Mouse (Mus musculus): ENCODE results near the gene Htra3. TPM values are rescaled to one million over a fixed set of nuclear protein-coding genes. Genes with fewer than 3 reads are reported as not detected.

The Htra3 gene
- total RNA-seq (2012; rRNA removed), result not detected in 2 replicates
- polyA plus RNA-seq (2012; ENCODE audit: insufficient read depth in 1 of 2, insufficient read length in 2 of 2, low read depth in 1 of 2, low replicate concordance in 2 of 2, missing spikeins in 1 of 2), result not detected

GRCm38 (mm10) chr5:35679256-35680155 is at the start of gene Htra3:
Htra3 (minus strand) TSS chr5:35679782.
- DNase-seq (ENCODE audit: low read depth, low spot score), result no peak
- H3K4me3 ChIP-seq (ENCODE audit: control insufficient read depth in 1 of 2, insufficient read depth in 1 of 2, low read depth in 2 of 2, low read length in 2 of 2), result no peak within 1 kb of the TSS
- no peaks in the 10 kb centered on the region for H3K27me3 ChIP-seq (ENCODE audit: control insufficient read depth in 1 of 2, insufficient read depth in 2 of 2, low read length in 2 of 2)
- H3K79me2 ChIP-seq (ENCODE audit: control insufficient read depth, insufficient read depth, low read length, poor library complexity), result no peaks in the 10 kb centered on the region
- H3K9me3 ChIP-seq (replicated peaks; ENCODE audit: insufficient read depth, low read length), result no peaks in the 10 kb centered on the region
- no peak for TF ChIP-seq MAX (IDR thresholded peaks at IDR 0.05; ENCODE audit: low read length)
- no peak within 1 kb of the TSS for H3K27ac ChIP-seq (ENCODE audit: control insufficient read depth, low read depth, low read length)
- H3K4me1 ChIP-seq (ENCODE audit: control insufficient read depth in 1 of 2, insufficient read depth in 2 of 2, low read length in 2 of 2), result no peaks in the 10 kb centered on the region
- H3K36me3 ChIP-seq (ENCODE audit: control insufficient read depth in 1 of 2, insufficient read depth in 2 of 2, low read length in 2 of 2), result no peaks in the 10 kb centered on the region
- no peak within 1 kb of the TSS for H3K9ac ChIP-seq (ENCODE audit: control insufficient read depth, low read depth, low read length, poor library complexity, severe bottlenecking)

- no peak overlapping the region for H3K27ac ChIP-seq (ENCODE audit: control insufficient read depth, low read depth, low read length)
- H3K27me3 ChIP-seq (ENCODE audit: control insufficient read depth in 1 of 2, insufficient read depth in 2 of 2, low read length in 2 of 2), result no peaks in the 10 kb centered on the region
- H3K4me3 ChIP-seq (ENCODE audit: control insufficient read depth in 1 of 2, insufficient read depth in 1 of 2, low read depth in 2 of 2, low read length in 2 of 2), result no peak overlapping the region
- no peaks in the 10 kb centered on the region for H3K4me1 ChIP-seq (ENCODE audit: control insufficient read depth in 1 of 2, insufficient read depth in 2 of 2, low read length in 2 of 2)
- no peaks in the 10 kb centered on the region for H3K36me3 ChIP-seq (ENCODE audit: control insufficient read depth in 1 of 2, insufficient read depth in 2 of 2, low read length in 2 of 2)
- no peaks in the 10 kb centered on the region for H3K9me3 ChIP-seq (replicated peaks; ENCODE audit: insufficient read depth, low read length)
- no peak for TF ChIP-seq POLR2A (IDR thresholded peaks at IDR 0.05; ENCODE audit: control insufficient read depth in 1 of 2, insufficient read depth in 1 of 2, low read depth in 1 of 2, low read length in 2 of 2, poor library complexity in 1 of 2)
- TF ChIP-seq NELFE (IDR thresholded peaks at IDR 0.05; ENCODE audit: low read depth, low read length), result no peak
- TF ChIP-seq ELF1 (IDR thresholded peaks at IDR 0.05; ENCODE audit: low read depth, low read length), result no peak
- no peak for TF ChIP-seq MAFK (IDR thresholded peaks at IDR 0.05; ENCODE audit: borderline replicate concordance, low read depth, low read length)
- no peak for TF ChIP-seq ZKSCAN1 (IDR thresholded peaks at IDR 0.05; ENCODE audit: low read depth, low read length)
- no peak for TF ChIP-seq HCFC1 (IDR thresholded peaks at IDR 0.05; ENCODE audit: low read depth, low read length)
- DNase-seq (ENCODE audit: low read depth, low spot score), result no peak
- no peak overlapping the region for H3K9ac ChIP-seq (ENCODE audit: control insufficient read depth, low read depth, low read length, poor library complexity, severe bottlenecking)
- no peaks in the 10 kb centered on the region for H3K79me2 ChIP-seq (ENCODE audit: control insufficient read depth, insufficient read depth, low read length, poor library complexity)
Observed at GRCm38 (mm10) chr5:35728957-35729460, 49.4 kb upstream of the Htra3 start.

GRCm38 (mm10) chr5:35728344-35728956 is 48.9 kb upstream of the Htra3 start:
- no peak for DNase-seq (ENCODE audit: low read depth, low spot score)
- Histone ChIP-seq H3K36me3 (ENCODE audit: control insufficient read depth in 1 of 2, insufficient read depth in 2 of 2, low read length in 2 of 2) (no peaks in the 10 kb centered on the region), H3K79me2 (ENCODE audit: control insufficient read depth, insufficient read depth, low read length, poor library complexity) (no peaks in the 10 kb centered on the region), H3K9ac (ENCODE audit: control insufficient read depth, low read depth, low read length, poor library complexity, severe bottlenecking) (no peak overlapping the region), H3K4me3 (ENCODE audit: control insufficient read depth in 1 of 2, insufficient read depth in 1 of 2, low read depth in 2 of 2, low read length in 2 of 2) (no peak overlapping the region), H3K9me3 (replicated peaks; ENCODE audit: insufficient read depth, low read length) (no peaks in the 10 kb centered on the region), H3K27ac (ENCODE audit: control insufficient read depth, low read depth, low read length) (no peak overlapping the region), H3K4me1 (ENCODE audit: control insufficient read depth in 1 of 2, insufficient read depth in 2 of 2, low read length in 2 of 2) (no peaks in the 10 kb centered on the region), H3K27me3 (ENCODE audit: control insufficient read depth in 1 of 2, insufficient read depth in 2 of 2, low read length in 2 of 2) (no peaks in the 10 kb centered on the region)
- TF ChIP-seq POLR2AphosphoS5 (IDR thresholded peaks at IDR 0.05; ENCODE audit: borderline replicate concordance, low read depth, low read length), result no peak
- no peak for TF ChIP-seq CHD1 (IDR thresholded peaks at IDR 0.05; ENCODE audit: low read depth, low read length)
- no peak for TF ChIP-seq ZMIZ1 (IDR thresholded peaks at IDR 0.05; ENCODE audit: low read depth, low read length)
- TF ChIP-seq MAX (IDR thresholded peaks at IDR 0.05; ENCODE audit: low read length), result no peak
- TF ChIP-seq USF1 (IDR thresholded peaks at IDR 0.05; ENCODE audit: low read depth, low read length), result no peak
- no peak for TF ChIP-seq RAD21 (IDR thresholded peaks at IDR 0.05; ENCODE audit: low read depth, low read length)
- no peak for TF ChIP-seq ETS1 (IDR thresholded peaks at IDR 0.05; ENCODE audit: low read depth, low read length)
- no peak for TF ChIP-seq NELFE (IDR thresholded peaks at IDR 0.05; ENCODE audit: low read depth, low read length)
- no peak for TF ChIP-seq MEF2A (IDR thresholded peaks at IDR 0.05; ENCODE audit: extremely low read depth, insufficient replicate concordance, low read depth, low read length, poor library complexity, severe bottlenecking)
- TF ChIP-seq ELF1 (IDR thresholded peaks at IDR 0.05; ENCODE audit: low read depth, low read length), result no peak
- TF ChIP-seq CTCF (IDR thresholded peaks at IDR 0.05 in 2 of 3, conservative IDR thresholded peaks at IDR 0.05 in 1 of 3; ENCODE audit: control insufficient read depth in 1 of 3, insufficient read depth in 1 of 3, low read depth in 2 of 3, low read length in 3 of 3, poor library complexity in 1 of 3, severe bottlenecking in 1 of 3), result no peak
- TF ChIP-seq TCF12 (IDR thresholded peaks at IDR 0.05; ENCODE audit: low read depth, low read length), result no peak
- no peak for TF ChIP-seq USF2 (IDR thresholded peaks at IDR 0.05; ENCODE audit: borderline replicate concordance in 1 of 2, insufficient read depth in 1 of 2, low read depth in 1 of 2, low read length in 2 of 2)
- no peak for TF ChIP-seq RCOR1 (IDR thresholded peaks at IDR 0.05; ENCODE audit: low read depth, low read length)
- no peak for TF ChIP-seq SMC3 (IDR thresholded peaks at IDR 0.05; ENCODE audit: low read depth, low read length)
- no peak for TF ChIP-seq GABPA (IDR thresholded peaks at IDR 0.05; ENCODE audit: low read depth, low read length)

All from MEL (cell line).